Comparison of ENCODE assay signal across 9 mouse cellular contexts in the genomic region with DNA sequence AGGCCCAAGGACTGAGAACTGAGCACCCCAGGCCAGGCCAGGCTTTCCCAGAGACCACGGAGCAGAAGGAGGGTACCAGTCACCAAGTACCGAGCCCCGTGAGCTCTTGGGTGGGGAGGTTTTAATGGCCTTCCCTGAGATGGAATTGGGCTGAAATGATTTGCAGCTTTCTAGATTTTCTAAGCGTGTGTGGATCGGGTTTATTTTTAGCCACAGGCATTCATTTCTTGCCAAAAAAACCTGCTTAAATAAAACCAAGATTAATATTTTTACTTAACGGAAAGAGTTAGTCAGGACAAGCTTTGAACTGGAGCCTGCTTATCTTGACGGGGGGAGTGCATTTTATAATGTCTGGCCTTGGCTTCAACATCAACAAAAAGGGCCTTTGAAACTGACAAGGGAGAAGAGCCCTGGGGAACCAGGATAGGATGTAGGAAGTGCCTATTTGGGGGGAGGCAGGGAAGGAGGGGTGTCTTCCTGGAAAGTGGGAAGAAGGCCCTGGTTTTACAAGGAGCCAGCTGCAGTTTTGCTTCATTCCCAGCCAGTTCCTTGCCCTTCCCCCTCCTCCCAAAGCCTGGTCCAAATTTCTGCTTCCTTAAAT. TPM values are rescaled to one million over a fixed set of nuclear protein-coding genes. Genes with fewer than 3 reads are reported as not detected.
DNase-seq lines count a peak whose midpoint lies in the region; ATAC-seq and TF ChIP-seq lines count a peak whose summit lies in the region.
"Had no signal": no experiment of that assay in that cellular context is flagged by ENCODE, and none has a peak within 500 bp of the region (broad histone marks: within the 10 kb centered on the region; RNA-seq: fewer than 3 reads in every experiment).

No protein-coding gene starts in this region.

- peak overlapping the region; percentile 15 for H3K4me3 ChIP-seq in gastrocnemius, adult 2 months
- H3K4me3 ChIP-seq in heart, embryonic 12.5 days, result no peak overlapping the region

- H3K4me1 ChIP-seq in heart, embryonic 12.5 days (replicated peaks), result peaks cover 69% of the 10 kb centered on the region

- H3K27ac ChIP-seq in gastrocnemius, adult 2 months, result peak overlapping the region; percentile 81
- peak overlapping the region; percentile 78 for H3K27ac ChIP-seq in heart, embryonic 12.5 days (ENCODE audit: poor library complexity, severe bottlenecking)

- H3K36me3 ChIP-seq in heart, embryonic 12.5 days, result peaks cover 5% of the 10 kb centered on the region; the same call in 1 of the 2 replicates

- no peak for DNase-seq in gastrocnemius, adult 2 months
- no peak for DNase-seq in gastrocnemius, postnatal 10 days
- peak; percentile 56 for DNase-seq in adrenal gland, postnatal 10 days
- DNase-seq in kidney, postnatal 14 days, result peak; percentile 75
- DNase-seq in T-cell, adult 2 months (ENCODE audit: low spot score), result no peak
- DNase-seq in urinary bladder, postnatal 4 days (ENCODE audit: low spot score in 2 of 2), result no peak
- DNase-seq in yolk sac, embryonic 10.5 days (ENCODE audit: low spot score), result no peak
- DNase-seq: cerebellum, postnatal 10 days had no signal

- H3K27me3 ChIP-seq in heart, embryonic 12.5 days (replicated peaks), result no peaks in the 10 kb centered on the region

- H3K9ac ChIP-seq in heart, embryonic 12.5 days, result no peak overlapping the region

- TF ChIP-seq CTCF in gastrocnemius, adult 2 months (IDR thresholded peaks at IDR 0.05), result no peak

- H3K4me2 ChIP-seq in heart, embryonic 12.5 days, result no peak overlapping the region

- H3K9me3 ChIP-seq in heart, embryonic 12.5 days (replicated peaks), result no peaks in the 10 kb centered on the region

- ATAC-seq in heart, embryonic 12.5 days (ENCODE audit: insufficient number of reproducible peaks, low FRiP score), result peak; percentile 37; the same call in 1 of the 2 replicates

- 35% methylated on average over 7 of the region's 7 CpGs for WGBS in heart, embryonic 12.5 days

- intact Hi-C loops in gastrocnemius, adult 2 months (cut with DNase I), result no loop called here

RNA-seq across cellular contexts. Expression of gene Timp3, which starts 31.6 kb away (rescaled TPM):
- 10 to 100 TPM; 71.5 to 81.6 TPM for total RNA-seq in gastrocnemius, adult 2 months (2021)
- total RNA-seq in gastrocnemius, postnatal 10 days (2021), result 100 to 1,000 TPM; 104 to 106 TPM
- 100 to 1,000 TPM; 209 to 211 TPM for total RNA-seq in adrenal gland, postnatal 10 days (2021)
- 70.8 and 71.5 TPM in 2 replicates for polyA plus RNA-seq in heart, embryonic 12.5 days (2016; fragmentation: Nextera tagmentation; extraction: Ambion mirVana)

Comparison
In these comparisons a context has a peak if more than half of its experiments do, and no peak if none do; other contexts are left out.
1. DNase-seq: peak in adrenal gland, postnatal 10 days (single experiment) and kidney, postnatal 14 days (single experiment); none in gastrocnemius, adult 2 months (single experiment), gastrocnemius, postnatal 10 days (single experiment), T-cell, adult 2 months (single experiment), urinary bladder, postnatal 4 days (0 of 2) and yolk sac, embryonic 10.5 days (single experiment).